Mouse (Mus musculus) CH12.LX (cell line): ENCODE measurements at regions not wholly inside any gene's neighbourhood (a gene's known extent, or its start where the extent isn't known, plus 50 kb on each side); places are given as distances from the start of the nearest gene placed in this dataset.

Source experiments
- DNase-seq: peaks from one replicate; pipeline ENCODE4 v3.0.0-alpha.2; 2013; ENCODE audit errors: extremely low read depth
- H3K27ac ChIP-seq: 2 replicates; pipeline ENCODE4 v1.5.1; 2012; ENCODE audit warnings: low read depth, mild to moderate bottlenecking, control low read depth, moderate library complexity; ENCODE audit not compliant: insufficient read depth
- H3K27me3 ChIP-seq: replicated peaks from 2 replicates; pipeline ENCODE3; 2012; ENCODE audit warnings: inconsistent platforms
- H3K36me3 ChIP-seq, 2 experiments: replicated peaks in 1 of 2; 2 replicates each; pipeline versions ENCODE3 to v1.6.1; 2012; ENCODE audit warnings: inconsistent platforms in 1 of 2, low read length in 1 of 2, mild to moderate bottlenecking in 1 of 2, mixed read lengths in 1 of 2, moderate library complexity in 1 of 2; ENCODE audit not compliant: control insufficient read depth in 1 of 2, insufficient read depth in 1 of 2
- H3K4me1 ChIP-seq, 2 experiments: 2 replicates each; pipeline ENCODE4 v1.6.1; 2012; ENCODE audit warnings: inconsistent platforms in 1 of 2, moderate library complexity in 1 of 2; ENCODE audit not compliant: insufficient read depth in 2 of 2, control insufficient read depth in 1 of 2
- H3K4me2 ChIP-seq: 2 replicates; pipeline ENCODE4 v1.6.1; 2012; ENCODE audit warnings: low read depth, mild to moderate bottlenecking, control low read depth; ENCODE audit not compliant: poor library complexity, insufficient read depth, severe bottlenecking
- H3K4me3 ChIP-seq, 3 experiments: fragments of 150-350 bp in 1 of 3; sonication (generic) in 1 of 3; replicated peaks in 1 of 3; 2 replicates each; pipeline versions ENCODE3 to v1.5.1; 2011 to 2012; ENCODE audit warnings: low read depth in 2 of 3, low read length in 2 of 3, mild to moderate bottlenecking in 2 of 3, moderate library complexity in 2 of 3, control low read depth in 1 of 3, improper control_type of control experiment in 1 of 3, inconsistent platforms in 1 of 3, mixed read lengths in 1 of 3; ENCODE audit not compliant: poor library complexity in 1 of 3
- H3K79me2 ChIP-seq: replicated peaks from 2 replicates; pipeline ENCODE4 v1.6.1; 2012; ENCODE audit warnings: mild to moderate bottlenecking, moderate library complexity; ENCODE audit not compliant: control insufficient read depth, poor library complexity, insufficient read depth, severe bottlenecking; ENCODE audit errors: extremely low read depth
- H3K9ac ChIP-seq: 2 replicates; pipeline ENCODE4 v1.6.1; 2012; ENCODE audit warnings: low read depth, mild to moderate bottlenecking, control low read depth, moderate library complexity; ENCODE audit not compliant: insufficient read depth
- H3K9me3 ChIP-seq: replicated peaks from 2 replicates; pipeline ENCODE3; 2012; ENCODE audit warnings: low read length, inconsistent platforms, mixed read lengths
- BHLHE40 ChIP-seq: IDR thresholded peaks from 2 replicates; pipeline ENCODE4 v1.6.1; 2011; ENCODE audit warnings: mild to moderate bottlenecking, low read depth, low read length, improper control_type of control experiment
- CHD2 ChIP-seq: IDR thresholded peaks from 2 replicates; pipeline ENCODE4 v1.6.1; 2011; ENCODE audit warnings: low read length, improper control_type of control experiment
- CTCF ChIP-seq, 2 experiments: IDR thresholded peaks in 1 of 2; conservative IDR thresholded peaks in 1 of 2; 2 replicates each; pipeline ENCODE4 v1.5.1; 2011 to 2012; ENCODE audit warnings: low read depth in 2 of 2, low read length in 2 of 2, improper control_type of control experiment in 1 of 2, inconsistent platforms in 1 of 2, mild to moderate bottlenecking in 1 of 2, moderate library complexity in 1 of 2
- E2F4 ChIP-seq: IDR thresholded peaks from 2 replicates; pipeline ENCODE4 v1.6.1; 2011; ENCODE audit warnings: low read depth, low read length, improper control_type of control experiment; ENCODE audit not compliant: insufficient replicate concordance
- EP300 ChIP-seq: IDR thresholded peaks from 2 replicates; pipeline ENCODE4 v1.6.1; 2011; ENCODE audit warnings: low read length, improper control_type of control experiment
- ETS1 ChIP-seq: conservative IDR thresholded peaks from 2 replicates; pipeline ENCODE4 v1.6.1; 2012; ENCODE audit warnings: low read depth, mild to moderate bottlenecking, inconsistent platforms, low read length, improper control_type of control experiment, moderate library complexity
- HCFC1 ChIP-seq: IDR thresholded peaks from 2 replicates; pipeline ENCODE4 v1.6.1; 2012; ENCODE audit warnings: low read depth, mild to moderate bottlenecking, inconsistent platforms, low read length, improper control_type of control experiment
- IRF4 ChIP-seq: IDR thresholded peaks from 2 replicates; pipeline ENCODE4 v1.6.1; 2014; ENCODE audit warnings: low read depth, mild to moderate bottlenecking, inconsistent platforms, low read length, improper control_type of control experiment
- JUND ChIP-seq: conservative IDR thresholded peaks from 2 replicates; pipeline ENCODE4 v1.6.1; 2011; ENCODE audit warnings: low read depth, low read length, improper control_type of control experiment
- MAFK ChIP-seq: IDR thresholded peaks from 2 replicates; pipeline ENCODE4 v1.6.1; 2011; ENCODE audit warnings: low read length, improper control_type of control experiment; ENCODE audit not compliant: insufficient replicate concordance
- MEF2A ChIP-seq: IDR thresholded peaks from 2 replicates; pipeline ENCODE4 v1.6.1; 2014; ENCODE audit warnings: low read depth, mild to moderate bottlenecking, inconsistent platforms, low read length, improper control_type of control experiment, borderline replicate concordance
- NELFE ChIP-seq: IDR thresholded peaks from 2 replicates; pipeline ENCODE4 v1.6.1; 2011; ENCODE audit warnings: low read depth, low read length, improper control_type of control experiment
- NRF1 ChIP-seq: IDR thresholded peaks from 2 replicates; pipeline ENCODE4 v1.6.1; 2014; ENCODE audit warnings: low read depth, mild to moderate bottlenecking, inconsistent platforms, low read length, improper control_type of control experiment, moderate library complexity
- POLR2A ChIP-seq: IDR thresholded peaks from 2 replicates; pipeline ENCODE4 v1.6.1; 2011; ENCODE audit warnings: low read depth, mild to moderate bottlenecking, improper control_type of control experiment, low read length
- RAD21 ChIP-seq: IDR thresholded peaks from 2 replicates; pipeline ENCODE4 v1.6.1; 2011; ENCODE audit warnings: low read depth, mild to moderate bottlenecking, low read length, improper control_type of control experiment, moderate library complexity
- SMC3 ChIP-seq: IDR thresholded peaks from 2 replicates; pipeline ENCODE4 v1.6.1; 2011; ENCODE audit warnings: low read depth, low read length, improper control_type of control experiment
- TBP ChIP-seq: conservative IDR thresholded peaks from 2 replicates; pipeline ENCODE4 v1.6.1; 2011; ENCODE audit warnings: low read depth, low read length, improper control_type of control experiment
- TCF12 ChIP-seq: IDR thresholded peaks from 2 replicates; pipeline ENCODE4 v1.6.1; 2014; ENCODE audit warnings: low read depth, mild to moderate bottlenecking, inconsistent platforms, low read length, improper control_type of control experiment
- UBTF ChIP-seq: IDR thresholded peaks from 2 replicates; pipeline ENCODE4 v1.6.1; 2012; ENCODE audit warnings: low read depth, mild to moderate bottlenecking, inconsistent platforms, low read length, improper control_type of control experiment, moderate library complexity
- ZNF384 ChIP-seq: IDR thresholded peaks from 2 replicates; pipeline ENCODE4 v1.6.1; 2012; ENCODE audit warnings: low read depth, low read length, improper control_type of control experiment, inconsistent platforms
- dilution Hi-C: fragments of 300-500 bp; cut with MboI; formaldehyde crosslinking; loops from 2 replicates; pipeline ENCODE4 v1.14.3; 2020; ENCODE audit warnings: low sequenced_read_pairs; ENCODE audit not compliant: extremely low pct_unique_long_range_greater_than_20kb, extremely low pct_ligation_motif_present
- in situ Hi-C: fragments of 300-500 bp; cut with MboI; formaldehyde crosslinking; loops from 3 replicates; pipeline ENCODE4 v1.14.3; 2019; ENCODE audit warnings: low sequenced_read_pairs, low pct_ligation_motif_present, low pct_unique_long_range_greater_than_20kb, mixed read lengths

DNA sequence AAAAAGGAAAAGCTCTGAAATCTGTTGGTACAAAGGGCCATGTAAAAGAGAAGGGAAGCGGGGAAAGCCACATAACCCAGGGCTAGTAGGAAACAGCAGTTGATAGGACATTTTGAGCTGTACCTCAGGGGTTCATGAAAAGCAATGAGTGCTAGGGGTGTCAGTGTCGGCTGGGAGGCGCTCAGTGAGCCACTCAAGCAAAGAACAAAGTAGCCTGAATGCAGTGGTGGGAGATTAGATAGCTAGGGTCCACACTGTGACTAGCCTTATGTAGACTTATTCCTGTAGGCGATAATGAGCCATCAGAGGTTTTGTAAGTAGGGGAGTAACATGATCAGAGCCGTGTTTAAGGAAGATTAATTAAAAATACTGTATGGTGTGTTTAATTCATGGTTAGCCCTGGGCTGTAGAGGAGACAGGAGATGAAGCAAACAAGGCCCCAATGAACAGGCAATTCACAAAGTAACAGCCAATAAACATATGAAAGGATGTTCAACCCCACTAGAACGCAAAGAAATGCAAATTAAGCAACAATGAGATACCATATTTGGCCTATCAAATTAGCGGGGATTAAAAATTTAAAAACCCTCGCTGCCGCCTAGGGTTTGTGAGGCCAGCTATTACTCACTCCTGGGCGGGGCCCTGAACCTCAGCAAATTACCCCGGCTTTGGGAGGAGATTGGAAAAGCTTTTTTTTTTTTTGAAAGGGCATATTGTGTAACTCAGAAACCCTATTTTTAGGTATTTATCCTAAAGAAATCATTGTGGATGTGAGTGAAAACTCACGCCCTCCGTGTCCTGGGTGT, 85.1 kb upstream of the Pja1 start:
- no peaks in the 10 kb centered on the region for H3K27me3 ChIP-seq
- H3K4me3 ChIP-seq = no peak overlapping the region
- no peak for TF ChIP-seq CTCF (conservative IDR thresholded peaks at IDR 0.05 in 1 of 2, IDR thresholded peaks at IDR 0.05 in 1 of 2; ENCODE audit: low read depth in 2 of 2, low read length in 2 of 2)
- no peak for TF ChIP-seq JUND
- TF ChIP-seq ETS1 = no peak
- no peak for TF ChIP-seq IRF4
- no peak for TF ChIP-seq CHD2
- no peak for TF ChIP-seq UBTF
- H3K4me2 ChIP-seq = no peak overlapping the region
- in situ Hi-C loops = no loop called here
- peaks cover 0 to 2% of the 10 kb centered on the region in 2 experiments; a peak in 1 of 4 replicates for H3K4me1 ChIP-seq
- H3K9me3 ChIP-seq = no peaks in the 10 kb centered on the region
- dilution Hi-C loops = no loop called here
- no peak for DNase-seq
- H3K9ac ChIP-seq = no peak overlapping the region
- no peaks in the 10 kb centered on the region for H3K36me3 ChIP-seq
- H3K27ac ChIP-seq = no peak overlapping the region
- H3K79me2 ChIP-seq = no peaks in the 10 kb centered on the region

DNA sequence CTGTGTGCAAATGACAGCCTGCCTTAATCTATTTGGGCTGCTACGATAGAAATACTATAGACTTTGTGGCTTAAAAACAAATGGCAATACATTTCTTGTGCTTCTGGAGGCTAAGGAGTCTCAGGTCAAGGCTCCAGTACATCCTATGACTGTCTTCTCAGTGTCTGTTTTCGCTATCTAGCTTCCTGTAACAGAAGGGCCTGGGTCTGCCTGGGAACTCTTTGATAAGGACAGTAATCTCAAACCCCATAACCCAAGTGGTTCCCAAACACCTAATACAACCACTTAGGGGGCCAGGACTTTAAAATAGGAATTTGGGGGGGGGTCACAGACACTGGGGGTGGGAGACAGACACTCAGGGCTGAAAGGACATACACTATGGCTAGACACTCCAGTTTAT, 81.7 kb upstream of the Pja1 start:
- dilution Hi-C loops = no loop called here
- Histone ChIP-seq H3K27ac (no peak overlapping the region), H3K9ac (no peak overlapping the region)

DNA sequence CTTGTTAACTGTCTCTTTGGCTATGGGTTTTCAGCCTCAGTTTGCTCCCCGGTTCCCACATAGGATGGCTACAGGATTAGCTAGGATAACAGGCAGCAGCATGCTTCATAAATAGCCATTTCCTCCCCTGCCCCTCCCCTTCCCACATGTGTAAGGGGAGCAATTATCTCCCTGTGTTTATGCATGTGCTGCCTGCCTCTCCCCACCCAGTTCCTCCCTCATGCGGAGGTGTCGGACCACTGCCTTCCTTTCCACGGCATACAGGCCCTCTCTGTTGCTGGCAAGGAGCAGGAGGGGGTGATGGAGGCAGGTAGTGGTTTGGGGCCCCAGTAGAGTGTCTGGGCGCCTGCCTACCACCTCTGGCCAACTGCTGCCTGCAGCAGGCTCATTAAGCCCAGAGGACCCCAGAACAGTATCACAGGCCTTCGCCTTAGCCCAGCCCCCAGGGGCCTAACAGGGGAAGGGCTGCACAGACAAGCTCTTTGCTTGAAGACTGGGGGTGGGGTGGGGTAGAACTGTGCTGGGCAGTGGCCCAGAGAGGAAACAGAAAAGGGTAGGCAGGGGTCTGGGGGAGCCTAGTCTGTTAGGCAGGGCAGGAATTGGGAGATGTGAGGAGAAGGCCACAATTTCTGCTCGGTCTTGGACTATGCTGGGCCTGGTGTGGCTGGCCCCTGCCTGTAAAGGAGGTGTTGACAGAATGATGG, 79.1 kb upstream of the Pja1 start:
- no peak for DNase-seq
- Histone ChIP-seq H3K79me2 (no peaks in the 10 kb centered on the region), H3K27me3 (no peaks in the 10 kb centered on the region), H3K27ac (no peak overlapping the region), H3K9ac (no peak overlapping the region), H3K4me3 (no peak overlapping the region), H3K4me2 (no peak overlapping the region), H3K36me3 (no peaks in the 10 kb centered on the region), H3K9me3 (no peaks in the 10 kb centered on the region), H3K4me1 (peaks cover 3 to 16% of the 10 kb centered on the region in 2 experiments; a peak in 2 of 4 replicates)
- no peak for TF ChIP-seq TBP
- no peak for TF ChIP-seq E2F4
- no peak for TF ChIP-seq TCF12
- TF ChIP-seq CHD2 = no peak
- TF ChIP-seq HCFC1 = no peak
- no peak for TF ChIP-seq MEF2A
- TF ChIP-seq NRF1 = no peak
- no peak for TF ChIP-seq ZNF384
- TF ChIP-seq NELFE = no peak
- dilution Hi-C loops (no loop called here), in situ Hi-C loops (no loop called here)

More for the DNA sequence above, 81.7 kb upstream of the Pja1 start:
- in situ Hi-C loops = no loop called here
- H3K79me2 ChIP-seq = no peaks in the 10 kb centered on the region
- no peaks in the 10 kb centered on the region for H3K27me3 ChIP-seq
- TF ChIP-seq RAD21 (no peak), BHLHE40 (no peak), MAFK (no peak), SMC3 (no peak), EP300 (no peak), CTCF (conservative IDR thresholded peaks at IDR 0.05 in 1 of 2, IDR thresholded peaks at IDR 0.05 in 1 of 2; ENCODE audit: low read depth in 2 of 2, low read length in 2 of 2) (no peak), MEF2A (no peak), POLR2A (no peak)
- no peak overlapping the region for H3K4me3 ChIP-seq
- H3K36me3 ChIP-seq = no peaks in the 10 kb centered on the region
- H3K4me1 ChIP-seq = peaks cover 3 to 13% of the 10 kb centered on the region in 2 experiments; a peak in 2 of 4 replicates
- no peak for DNase-seq
- no peak overlapping the region for H3K4me2 ChIP-seq
- no peaks in the 10 kb centered on the region for H3K9me3 ChIP-seq
